Mouse (Mus musculus): Measurements from ENCODE around the gene Phf5a.

GRCm38 (mm10) chr15:81891140-81891802 lies 19.6 kb upstream of the Phf5a start:
- no peak for TF ChIP-seq CTCF (IDR thresholded peaks at IDR 0.05; ENCODE audit: low read depth, low read length)
- no peak for TF ChIP-seq EP300 (IDR thresholded peaks at IDR 0.05; ENCODE audit: insufficient read depth, low read depth, low read length)
